Mouse (Mus musculus) frontal cortex, adult 2 months (tissue): ENCODE results near the gene Lyrm7. TPM values are rescaled to one million over a fixed set of nuclear protein-coding genes. Genes with fewer than 3 reads are reported as not detected.
A peak's percentile ranks its signal among the peaks of the same experiment; 100 is the strongest.

ENCODE experiments used
- DNase-seq, 2 experiments: peaks; one replicate each; pipeline ENCODE4 v3.0.0; 2022; ENCODE audit warnings: low spot score in 1 of 2; ENCODE audit errors: extremely low spot score in 1 of 2
- polyA plus RNA-seq: library from polyadenylated mRNA; depleted of rRNA; stranded (reverse); fragments of >200 nt; gene quantifications from 2 replicates; pipeline ENCODE4 v1.2.3, GENCODE M21; 2012

The Lyrm7 gene
- polyA plus RNA-seq, 1 experiment: 17.0 TPM

- DNase-seq: no peak
Observed at GRCm38 (mm10) chr11:54849961-54850758, 10.6 kb downstream of the Lyrm7 start.

- peak in 1 of 2 experiments; percentile 66 for DNase-seq
Observed at GRCm38 (mm10) chr11:54845470-54846442, 15.0 kb downstream of the Lyrm7 start.

DNA sequence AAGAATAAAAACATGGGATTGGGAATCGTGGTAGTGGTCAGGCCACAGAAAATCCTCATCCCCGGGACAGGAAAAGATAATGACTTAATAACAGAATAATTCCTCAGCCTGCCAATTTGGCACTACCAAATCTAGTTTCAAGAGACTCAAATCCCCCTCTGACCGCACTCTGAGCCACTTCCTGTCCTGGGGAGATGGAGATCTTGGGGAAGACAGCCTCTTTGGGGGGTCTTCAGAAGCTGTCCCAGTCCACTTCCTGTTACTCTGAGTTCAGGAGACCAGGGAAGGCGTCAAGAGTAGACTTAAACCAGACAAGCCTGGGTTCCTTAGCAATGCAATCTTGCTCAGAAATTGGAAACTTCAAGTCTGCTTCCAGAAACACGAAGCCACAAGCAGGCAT lies 15.8 kb downstream of the Lyrm7 start:
- no peak for DNase-seq

DNA sequence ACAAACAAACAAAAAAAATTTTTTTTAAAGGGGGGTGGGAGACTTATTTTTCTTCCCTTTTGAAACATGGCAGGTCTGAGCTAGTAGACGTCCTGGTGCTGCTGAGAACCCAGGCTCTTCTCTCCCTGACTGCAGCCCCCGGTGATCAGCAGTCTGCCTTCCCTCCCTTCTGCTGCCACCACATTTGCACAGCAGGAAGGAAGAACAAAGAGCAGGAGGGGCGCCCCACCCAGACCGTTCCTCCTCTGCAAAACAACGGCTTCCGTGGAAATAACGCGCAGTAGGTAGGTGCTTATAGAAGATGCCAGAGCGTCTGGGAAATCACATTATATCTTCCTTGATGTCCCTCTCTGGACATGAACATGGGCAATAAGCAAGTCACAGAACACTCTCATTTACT lies 16.3 kb downstream of the Lyrm7 start:
- DNase-seq: no peak

DNA sequence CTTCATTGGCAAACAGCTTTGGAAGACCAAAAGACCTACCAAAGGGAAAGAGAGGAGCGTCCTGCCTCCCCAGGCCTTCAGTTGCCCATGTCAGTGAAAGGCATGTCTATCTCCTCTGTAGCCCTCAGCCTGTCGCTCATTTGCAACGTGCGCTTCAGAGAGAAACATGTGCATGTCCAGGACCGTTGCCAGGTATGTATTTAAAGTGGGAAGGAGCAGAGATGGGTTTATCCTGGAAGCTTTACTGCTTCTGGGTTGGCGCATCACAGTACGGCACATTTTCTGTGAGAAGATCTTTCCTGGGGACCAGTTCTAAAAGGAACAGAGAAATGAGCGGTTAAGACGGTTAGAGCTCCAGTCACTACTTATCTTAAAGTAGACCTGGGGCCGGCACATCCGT lies 19.8 kb downstream of the Lyrm7 start:
- DNase-seq: no peak

GRCm38 (mm10) chr11:54839696-54840095 lies 21.0 kb downstream of the Lyrm7 start:
- DNase-seq: no peak

DNA sequence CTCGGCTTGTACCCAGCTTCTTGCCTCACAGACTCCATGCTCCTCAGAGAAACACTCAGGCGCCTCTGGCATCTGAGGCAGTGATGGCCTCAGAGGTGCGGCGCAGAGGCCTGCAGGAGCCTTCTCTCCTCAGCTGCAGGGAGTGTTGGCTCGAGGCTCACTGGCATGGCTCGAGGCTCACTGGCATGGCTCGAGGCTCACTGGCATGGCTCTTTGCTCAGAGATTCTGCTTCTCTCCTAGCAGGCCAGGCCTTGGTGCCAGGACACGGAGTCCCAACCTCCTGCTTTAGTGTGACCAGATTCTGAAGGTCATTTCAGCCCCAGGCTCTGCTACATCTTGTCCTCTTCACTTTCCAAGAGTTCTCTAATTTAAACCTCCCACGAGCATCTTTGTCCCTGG lies 24.6 kb downstream of the Lyrm7 start:
- no peak for DNase-seq

DNA sequence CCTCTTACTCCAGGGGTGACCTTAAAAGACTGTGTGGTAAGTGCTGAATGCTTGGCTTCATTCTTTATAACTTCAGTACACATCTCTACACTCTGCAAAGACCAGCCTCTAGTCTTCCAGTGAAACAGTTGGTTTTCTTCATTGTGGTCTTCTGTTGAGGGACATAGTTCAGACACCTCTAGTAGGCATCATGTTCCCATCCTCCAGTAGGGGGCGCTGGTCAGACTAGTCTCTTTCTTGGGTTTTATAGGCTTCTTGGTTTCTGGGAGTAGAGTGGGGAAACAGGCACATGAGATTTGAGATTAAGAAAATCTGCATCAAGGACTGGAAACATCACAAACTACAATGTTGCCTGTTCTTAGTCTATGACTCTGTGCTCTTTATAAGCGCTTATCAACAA lies 26.1 kb downstream of the Lyrm7 start:
- no peak for DNase-seq

DNA sequence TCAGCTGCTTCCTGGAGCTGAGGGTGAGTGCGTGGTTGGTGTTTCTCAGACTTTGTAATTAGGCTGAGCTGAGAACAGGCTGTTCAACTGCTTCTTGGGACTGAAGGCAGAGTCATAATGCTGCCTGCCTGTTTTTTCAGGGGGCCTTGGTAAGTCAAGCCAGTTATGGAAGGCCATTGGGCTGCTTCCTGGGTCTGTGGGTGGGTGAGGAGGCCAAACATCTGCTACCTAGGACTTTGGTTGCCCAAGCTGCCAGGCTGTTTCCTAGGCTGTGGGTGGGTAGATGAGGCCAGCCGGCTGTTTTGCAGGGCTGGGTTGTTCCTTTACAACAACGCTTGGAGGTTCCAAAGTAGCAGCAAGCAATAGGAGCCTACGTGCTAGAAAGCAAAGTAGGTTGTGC lies 26.9 kb downstream of the Lyrm7 start:
- peak; percentile 87 to 91 for DNase-seq

- no peak for DNase-seq
Observed at GRCm38 (mm10) chr11:54826819-54827218, 33.9 kb downstream of the Lyrm7 start.

- no peak for DNase-seq
Observed at GRCm38 (mm10) chr11:54825774-54826173, 34.9 kb downstream of the Lyrm7 start.

GRCm38 (mm10) chr11:54823467-54823866 lies 37.2 kb downstream of the Lyrm7 start:
- peak in 1 of 2 experiments; percentile 74 for DNase-seq

GRCm38 (mm10) chr11:54819489-54819888 lies 41.2 kb downstream of the Lyrm7 start:
- DNase-seq: no peak

DNA sequence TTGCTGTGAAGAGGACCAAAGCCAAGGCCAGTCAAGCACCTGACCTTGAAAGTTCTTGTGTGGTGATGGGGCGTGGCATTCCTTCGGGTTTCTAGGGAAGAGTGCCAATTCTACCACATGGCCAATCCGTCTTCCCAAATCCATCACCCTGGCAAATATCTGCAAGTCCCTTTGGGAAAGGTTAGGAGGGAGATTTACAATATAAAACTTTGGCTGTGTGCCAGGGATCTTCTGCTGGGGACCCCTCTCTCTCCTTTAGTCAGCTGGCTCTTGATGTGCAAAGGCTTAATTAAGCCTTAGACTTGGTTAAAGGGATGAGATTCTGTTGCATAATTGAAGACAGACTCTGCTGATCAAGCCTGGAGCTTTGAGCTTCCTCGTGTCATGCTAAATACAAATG lies 43.3 kb downstream of the Lyrm7 start:
- no peak for DNase-seq

- DNase-seq: no peak
Observed at GRCm38 (mm10) chr11:54815659-54816058, 45.1 kb downstream of the Lyrm7 start.

GRCm38 (mm10) chr11:54812812-54813516 lies 47.8 kb downstream of the Lyrm7 start:
- peak; percentile 47 to 66 for DNase-seq

GRCm38 (mm10) chr11:54812314-54812713 lies 48.4 kb downstream of the Lyrm7 start:
- DNase-seq: no peak

GRCm38 (mm10) chr11:54811054-54811453 lies 49.7 kb downstream of the Lyrm7 start:
- DNase-seq: no peak

GRCm38 (mm10) chr11:54809582-54809981 lies 51.1 kb downstream of the Lyrm7 start:
- DNase-seq: no peak

DNA sequence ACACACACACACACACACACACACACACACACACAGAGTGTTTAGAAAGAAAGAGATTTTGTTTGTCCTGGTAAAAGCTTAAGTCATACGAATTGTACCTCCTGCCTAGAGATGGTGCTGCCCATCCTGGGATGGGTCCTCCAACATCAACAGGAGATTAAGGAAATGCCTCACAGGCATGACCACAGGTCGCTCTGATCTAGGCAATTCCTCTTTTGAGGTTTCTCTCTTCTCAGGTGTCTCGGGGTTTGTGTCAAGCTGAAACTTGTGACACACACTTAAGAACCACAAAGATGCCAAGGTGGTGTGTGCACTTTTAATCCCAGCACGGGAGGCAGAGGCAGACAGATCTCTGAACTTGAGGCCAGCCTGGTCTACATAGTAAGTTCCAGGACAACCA lies 52.5 kb downstream of the Lyrm7 start:
- no peak for DNase-seq

- no peak for DNase-seq
Observed at GRCm38 (mm10) chr11:54807669-54808068, 53.0 kb downstream of the Lyrm7 start.
